Mouse (Mus musculus): Measurements from ENCODE around the gene Sfswap. TPM values are rescaled to one million over a fixed set of nuclear protein-coding genes. Genes with fewer than 3 reads are reported as not detected.

The Sfswap gene
- polyA plus RNA-seq, 2 experiments, result 13.1 to 25.9 TPM

GRCm38 (mm10) chr5:129523166-129523565 is 22.1 kb downstream of the Sfswap start:
- H3K4me2 ChIP-seq (ENCODE audit: low read depth), result no peak overlapping the region
- no peak overlapping the region for H3K9ac ChIP-seq (replicated peaks)
- no peaks in the 10 kb centered on the region for H3K9me3 ChIP-seq (ENCODE audit: control insufficient read depth, low read length)
- no peak for ATAC-seq (ENCODE audit: insufficient read depth)
- H3K4me1 ChIP-seq (replicated peaks; ENCODE audit: control insufficient read depth in 2 of 2, insufficient read depth in 2 of 2, low read length in 1 of 2), result no peaks in the 10 kb centered on the region
- WGBS (ENCODE audit: insufficient replicate concordance), result 66% methylated on average over 3 of the region's 3 CpGs
- DNase-seq (ENCODE audit: low read depth in 3 of 3, low spot score in 3 of 3), result no peak
- no peak overlapping the region for H3K27ac ChIP-seq
- H3K4me3 ChIP-seq (ENCODE audit: insufficient read depth in 1 of 2, low read depth in 2 of 2, low read length in 2 of 2), result no peak overlapping the region
- no peak for TF ChIP-seq CTCF (IDR thresholded peaks at IDR 0.05; ENCODE audit: low read depth)
- TF ChIP-seq EP300 (IDR thresholded peaks at IDR 0.05; ENCODE audit: low read depth), result no peak
- peaks cover 46% of the 10 kb centered on the region for H3K36me3 ChIP-seq (replicated peaks; ENCODE audit: control insufficient read depth, insufficient read depth, low read depth)
- no peaks in the 10 kb centered on the region for H3K27me3 ChIP-seq (ENCODE audit: control insufficient read depth, insufficient read depth, low read length)

- WGBS (ENCODE audit: insufficient replicate concordance), result 82% methylated on average over 5 of the region's 5 CpGs
- no peak for TF ChIP-seq CTCF (IDR thresholded peaks at IDR 0.05; ENCODE audit: low read depth)
- no peak for TF ChIP-seq EP300 (IDR thresholded peaks at IDR 0.05; ENCODE audit: low read depth)
- H3K4me1 ChIP-seq (replicated peaks; ENCODE audit: control insufficient read depth in 2 of 2, insufficient read depth in 2 of 2, low read length in 1 of 2), result no peaks in the 10 kb centered on the region
- H3K27ac ChIP-seq, result no peak overlapping the region
- no peaks in the 10 kb centered on the region for H3K9me3 ChIP-seq (ENCODE audit: control insufficient read depth, low read length)
- DNase-seq (ENCODE audit: low read depth in 3 of 3, low spot score in 3 of 3), result no peak
- no peak for ATAC-seq (ENCODE audit: insufficient read depth)
- H3K9ac ChIP-seq (replicated peaks), result no peak overlapping the region
- no peak overlapping the region for H3K4me2 ChIP-seq (ENCODE audit: low read depth)
- H3K4me3 ChIP-seq (ENCODE audit: insufficient read depth in 1 of 2, low read depth in 2 of 2, low read length in 2 of 2), result no peak overlapping the region
- H3K36me3 ChIP-seq (replicated peaks; ENCODE audit: control insufficient read depth, insufficient read depth, low read depth), result peaks cover 39% of the 10 kb centered on the region
- no peaks in the 10 kb centered on the region for H3K27me3 ChIP-seq (ENCODE audit: control insufficient read depth, insufficient read depth, low read length)
These were observed 23.7 kb downstream of the Sfswap start for GRCm38 (mm10) chr5:129524751-129525150.

GRCm38 (mm10) chr5:129527162-129527561 is 26.1 kb downstream of the Sfswap start:
- Histone ChIP-seq H3K9ac (replicated peaks) (no peak overlapping the region), H3K4me2 (ENCODE audit: low read depth) (no peak overlapping the region), H3K4me3 (ENCODE audit: insufficient read depth in 1 of 2, low read depth in 2 of 2, low read length in 2 of 2) (no peak overlapping the region), H3K27ac (no peak overlapping the region), H3K36me3 (replicated peaks; ENCODE audit: control insufficient read depth, insufficient read depth, low read depth) (peaks cover 35% of the 10 kb centered on the region), H3K27me3 (ENCODE audit: control insufficient read depth, insufficient read depth, low read length) (no peaks in the 10 kb centered on the region), H3K9me3 (ENCODE audit: control insufficient read depth, low read length) (no peaks in the 10 kb centered on the region), H3K4me1 (replicated peaks; ENCODE audit: control insufficient read depth in 2 of 2, insufficient read depth in 2 of 2, low read length in 1 of 2) (no peaks in the 10 kb centered on the region)
- WGBS (ENCODE audit: insufficient replicate concordance), result 52% methylated on average over 5 of the region's 5 CpGs
- DNase-seq (ENCODE audit: low read depth in 3 of 3, low spot score in 3 of 3), result no peak
- no peak for TF ChIP-seq EP300 (IDR thresholded peaks at IDR 0.05; ENCODE audit: low read depth)
- TF ChIP-seq CTCF (IDR thresholded peaks at IDR 0.05; ENCODE audit: low read depth), result no peak
- ATAC-seq (ENCODE audit: insufficient read depth), result 0 out of 2 replicates have a peak, but pooled peaks have one; percentile 15

DNA sequence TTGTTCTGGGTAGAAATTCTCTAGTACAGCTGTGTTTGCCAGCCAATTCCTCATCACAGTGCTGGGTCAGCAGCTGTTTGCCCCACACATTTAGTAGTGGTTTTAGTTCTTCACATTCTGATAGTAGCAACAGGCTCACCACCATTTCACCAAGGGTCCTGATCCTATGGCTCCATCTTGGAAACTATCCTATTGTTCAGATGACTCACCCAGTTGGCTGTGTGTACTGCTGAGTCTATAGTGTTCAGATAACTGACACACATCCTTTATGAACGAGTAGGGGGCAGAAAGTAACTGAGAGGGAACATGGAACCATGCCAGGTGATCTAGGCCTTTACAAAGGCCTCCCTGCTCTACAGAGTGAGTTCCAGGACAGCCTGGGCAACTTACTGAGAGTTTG is 28.6 kb downstream of the Sfswap start:
- no peak for ATAC-seq (ENCODE audit: insufficient read depth)
- Histone ChIP-seq H3K27me3 (ENCODE audit: control insufficient read depth, insufficient read depth, low read length) (no peaks in the 10 kb centered on the region), H3K4me2 (ENCODE audit: low read depth) (no peak overlapping the region), H3K36me3 (replicated peaks; ENCODE audit: control insufficient read depth, insufficient read depth, low read depth) (peaks cover 26% of the 10 kb centered on the region), H3K27ac (no peak overlapping the region), H3K4me1 (replicated peaks; ENCODE audit: control insufficient read depth in 2 of 2, insufficient read depth in 2 of 2, low read length in 1 of 2) (no peaks in the 10 kb centered on the region), H3K9ac (replicated peaks) (no peak overlapping the region), H3K4me3 (ENCODE audit: insufficient read depth in 1 of 2, low read depth in 2 of 2, low read length in 2 of 2) (no peak overlapping the region), H3K9me3 (ENCODE audit: control insufficient read depth, low read length) (no peaks in the 10 kb centered on the region)
- 39% methylated on average over 1 of the region's 1 CpGs for WGBS (ENCODE audit: insufficient replicate concordance)
- DNase-seq (ENCODE audit: low read depth in 3 of 3, low spot score in 3 of 3), result no peak
- TF ChIP-seq CTCF (IDR thresholded peaks at IDR 0.05; ENCODE audit: low read depth) (no peak), EP300 (IDR thresholded peaks at IDR 0.05; ENCODE audit: low read depth) (no peak)

GRCm38 (mm10) chr5:129533731-129534130 is 32.7 kb downstream of the Sfswap start:
- WGBS (ENCODE audit: insufficient replicate concordance), result 78% methylated on average over 3 of the region's 3 CpGs
- no peak for DNase-seq (ENCODE audit: low read depth in 3 of 3, low spot score in 3 of 3)
- H3K4me3 ChIP-seq (ENCODE audit: insufficient read depth in 1 of 2, low read depth in 2 of 2, low read length in 2 of 2), result no peak overlapping the region

More at GRCm38 (mm10) chr5:129533731-129534130, 32.7 kb downstream of the Sfswap start:
- ATAC-seq (ENCODE audit: insufficient read depth), result no peak
- no peak overlapping the region for H3K9ac ChIP-seq (replicated peaks)
- H3K4me1 ChIP-seq (replicated peaks; ENCODE audit: control insufficient read depth in 2 of 2, insufficient read depth in 2 of 2, low read length in 1 of 2), result no peaks in the 10 kb centered on the region; a peak in 1 of 4 replicates
- no peak overlapping the region for H3K4me2 ChIP-seq (ENCODE audit: low read depth)
- no peak for TF ChIP-seq CTCF (IDR thresholded peaks at IDR 0.05; ENCODE audit: low read depth)
- TF ChIP-seq EP300 (IDR thresholded peaks at IDR 0.05; ENCODE audit: low read depth), result no peak
- H3K9me3 ChIP-seq (ENCODE audit: control insufficient read depth, low read length), result no peaks in the 10 kb centered on the region
- H3K27ac ChIP-seq, result no peak overlapping the region
- H3K27me3 ChIP-seq (ENCODE audit: control insufficient read depth, insufficient read depth, low read length), result no peaks in the 10 kb centered on the region
- peaks cover 7% of the 10 kb centered on the region for H3K36me3 ChIP-seq (replicated peaks; ENCODE audit: control insufficient read depth, insufficient read depth, low read depth)

All from liver, embryonic 14.5 days (tissue).